Mouse (Mus musculus) granulocyte monocyte progenitor cell, adult 5-6 weeks (primary cell): Measurements from ENCODE around the gene Spop. TPM values are rescaled to one million over a fixed set of nuclear protein-coding genes. Genes with fewer than 3 reads are reported as not detected.
"Not testable (repeated sequence)": the region's sequence is repeated elsewhere in the genome, so short reads cannot be mapped to it uniquely, and the experiment has no call there.

Experiments used
- ATAC-seq: replicated peaks from 2 replicates; pipeline ENCODE4 v1.8.0; 2016; ENCODE audit warnings: mild to moderate bottlenecking, moderate TSS enrichment, inconsistent platforms; ENCODE audit not compliant: poor library complexity, severe bottlenecking
- total RNA-seq, 2 experiments: library from RNA; stranded (forward) in 1 of 2; stranded (reverse) in 1 of 2; fragments of 200-712, 200-1000 nt in 1 of 2; fragments of >200 nt in 1 of 2; fragmentation: Nextera tagmentation in 1 of 2; gene quantifications; 2 replicates each; pipeline ENCODE4 v1.2.3; 2014 to 2017

Spop gene
- total RNA-seq, 2 experiments from 2014 or later: 65.8 to 80.9 TPM

DNA sequence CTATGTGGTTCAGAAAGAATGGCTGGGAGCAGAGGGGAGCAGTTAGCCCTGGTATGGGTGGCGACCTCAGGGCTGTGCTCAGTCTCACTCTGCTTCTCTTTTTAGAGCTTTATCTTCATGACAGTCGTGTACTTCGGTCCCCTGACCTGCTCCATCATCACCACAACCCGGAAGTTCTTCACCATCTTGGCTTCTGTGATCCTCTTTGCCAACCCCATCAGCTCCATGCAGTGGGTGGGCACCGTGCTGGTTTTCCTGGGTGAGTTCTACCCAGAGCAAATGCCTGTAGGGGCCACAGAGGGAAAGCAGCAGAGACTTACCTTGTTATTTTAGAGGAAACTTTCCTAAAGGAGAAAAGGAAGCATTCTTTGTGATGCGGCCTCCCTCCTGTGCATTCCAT lies 23.5 kb upstream of the Spop start:
- no peak for ATAC-seq

DNA sequence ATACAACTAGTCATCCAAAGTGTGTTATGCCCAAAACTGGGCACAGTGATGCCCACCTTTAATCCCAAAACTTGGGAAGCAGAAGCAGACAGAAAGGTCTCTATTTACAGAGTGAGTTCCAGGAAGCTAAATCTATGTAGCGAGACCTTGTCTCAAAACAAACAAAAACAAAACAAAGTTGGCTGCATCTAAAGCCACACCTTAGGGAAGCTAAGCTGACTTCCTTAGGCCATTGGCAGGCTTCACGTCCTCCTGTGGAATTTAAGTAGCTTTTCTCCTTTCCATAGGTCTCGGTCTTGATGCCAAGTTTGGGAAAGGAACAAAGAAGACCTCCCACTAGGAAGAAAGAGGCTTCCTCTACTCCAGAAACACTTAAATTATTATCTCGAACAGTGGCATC lies 22.7 kb upstream of the Spop start:
- ATAC-seq: no peak

GRCm38 (mm10) chr11:95391743-95392142 lies 22.1 kb upstream of the Spop start:
- no peak for ATAC-seq

GRCm38 (mm10) chr11:95392223-95392667 lies 21.6 kb upstream of the Spop start:
- no peak for ATAC-seq

- ATAC-seq: no peak
Observed at GRCm38 (mm10) chr11:95392708-95393499, 21.0 kb upstream of the Spop start.

- ATAC-seq: no peak
Observed at GRCm38 (mm10) chr11:95393500-95393816, 20.4 kb upstream of the Spop start.

DNA sequence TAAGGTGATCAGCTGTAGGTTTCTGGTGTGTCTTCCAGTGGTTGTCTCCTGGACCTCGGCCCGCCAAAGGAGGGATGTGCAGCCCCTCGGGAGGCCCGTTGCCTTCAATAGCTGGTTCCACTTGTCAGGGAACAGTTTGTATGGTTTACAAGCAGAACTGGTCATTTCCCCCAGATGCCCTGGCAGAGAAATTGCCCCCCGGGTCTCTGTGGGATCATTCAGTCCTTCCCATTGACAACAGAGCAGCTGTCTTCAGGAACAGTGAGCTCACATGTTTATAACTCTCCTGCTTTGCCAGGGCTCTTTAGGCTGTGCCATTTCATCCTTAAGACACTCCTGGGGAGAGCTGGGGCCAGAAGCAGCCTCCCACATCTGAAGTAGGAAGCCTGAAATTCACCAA lies 19.8 kb upstream of the Spop start:
- ATAC-seq: no peak

GRCm38 (mm10) chr11:95396548-95396947 lies 17.3 kb upstream of the Spop start:
- ATAC-seq: no peak

DNA sequence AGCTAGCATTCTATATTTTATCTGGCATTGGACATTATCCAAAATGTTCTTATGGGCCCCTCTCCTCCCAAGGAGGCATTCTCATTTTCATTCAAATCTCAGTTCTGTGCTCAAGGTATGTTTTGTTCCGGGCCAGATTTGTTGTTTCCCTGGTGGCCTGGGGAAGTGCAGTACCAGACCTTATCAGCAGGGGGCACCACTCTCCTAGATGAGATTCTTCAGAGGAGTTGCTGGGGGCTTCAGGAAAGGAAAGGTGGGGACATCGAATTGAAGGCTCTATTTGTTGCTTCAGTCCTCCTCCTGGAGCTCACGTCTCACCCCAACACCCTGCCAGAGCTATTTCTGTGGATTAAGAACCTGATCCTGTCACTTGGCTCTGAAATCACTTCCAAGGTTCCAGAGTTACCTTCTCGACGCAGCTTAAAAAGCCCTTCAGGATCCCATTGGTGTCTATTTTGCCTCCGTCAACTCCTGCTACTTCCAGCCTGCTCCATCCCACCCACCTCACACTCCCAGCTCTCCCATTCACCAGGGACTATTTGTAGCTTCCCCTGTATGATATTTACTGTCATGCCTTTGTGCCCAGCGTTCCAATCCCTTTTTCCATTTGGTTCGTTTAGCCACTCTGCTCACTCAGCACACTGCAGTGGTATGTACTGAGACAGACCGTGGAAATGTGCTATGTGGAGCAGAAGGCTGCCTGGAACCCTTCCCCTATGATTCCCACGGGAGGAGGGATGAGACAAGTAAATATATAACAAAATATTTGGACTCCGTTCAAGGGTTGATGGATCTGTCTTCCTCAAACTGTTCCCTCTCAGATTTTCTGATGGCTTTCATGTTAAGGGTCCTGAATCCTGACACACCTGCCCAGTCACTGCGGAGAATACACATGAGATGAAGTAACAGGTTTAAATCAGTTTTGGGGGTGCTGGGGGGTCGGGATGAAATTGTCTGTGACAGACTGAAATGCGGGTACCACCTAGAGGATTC lies 15.7 kb upstream of the Spop start:
- ATAC-seq: peak; percentile 73

GRCm38 (mm10) chr11:95399520-95400020 lies 14.3 kb upstream of the Spop start:
- no peak for ATAC-seq

DNA sequence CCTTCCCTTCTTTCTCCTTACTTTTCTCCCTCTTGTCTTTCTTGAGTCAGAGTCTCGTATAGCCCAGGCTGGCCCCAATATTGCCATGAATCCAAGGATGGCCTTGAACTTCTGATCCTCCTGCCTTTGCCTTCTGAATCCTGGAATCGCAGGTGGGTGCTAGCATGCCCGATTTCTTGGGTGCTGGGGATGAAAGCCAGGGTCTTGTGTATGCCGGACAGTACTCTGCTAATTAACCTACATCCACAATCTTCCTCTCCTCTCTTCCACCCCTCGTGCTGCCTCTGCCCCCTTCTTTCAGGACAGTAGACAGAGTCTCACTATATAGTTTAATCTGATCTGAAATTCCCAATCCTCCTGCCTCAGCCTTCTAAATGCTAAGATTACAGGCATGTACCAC lies 12.3 kb upstream of the Spop start:
- no peak for ATAC-seq

GRCm38 (mm10) chr11:95402196-95402595 lies 11.7 kb upstream of the Spop start:
- ATAC-seq: no peak

DNA sequence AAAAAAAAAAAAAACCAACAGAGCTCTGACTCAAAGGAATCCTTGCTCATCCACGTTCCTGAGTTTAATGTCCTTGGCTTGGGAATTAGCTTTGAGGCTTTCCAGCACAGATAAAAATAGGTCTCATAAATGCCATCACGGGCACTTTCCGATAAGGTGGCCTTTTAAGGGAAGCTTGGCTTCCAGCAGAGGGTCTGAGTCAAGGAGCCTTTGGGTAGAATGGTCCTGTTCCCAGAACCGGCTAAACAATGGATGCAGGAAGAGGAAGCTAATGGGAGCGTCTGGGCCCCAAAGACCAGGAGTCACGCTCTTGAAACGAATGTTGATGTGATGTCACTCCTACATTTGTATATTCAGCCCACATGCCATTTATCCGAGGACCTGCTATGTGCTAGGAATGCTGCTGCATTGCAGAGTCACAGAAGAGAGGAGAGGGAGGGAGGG lies 11.2 kb upstream of the Spop start:
- ATAC-seq: no peak

DNA sequence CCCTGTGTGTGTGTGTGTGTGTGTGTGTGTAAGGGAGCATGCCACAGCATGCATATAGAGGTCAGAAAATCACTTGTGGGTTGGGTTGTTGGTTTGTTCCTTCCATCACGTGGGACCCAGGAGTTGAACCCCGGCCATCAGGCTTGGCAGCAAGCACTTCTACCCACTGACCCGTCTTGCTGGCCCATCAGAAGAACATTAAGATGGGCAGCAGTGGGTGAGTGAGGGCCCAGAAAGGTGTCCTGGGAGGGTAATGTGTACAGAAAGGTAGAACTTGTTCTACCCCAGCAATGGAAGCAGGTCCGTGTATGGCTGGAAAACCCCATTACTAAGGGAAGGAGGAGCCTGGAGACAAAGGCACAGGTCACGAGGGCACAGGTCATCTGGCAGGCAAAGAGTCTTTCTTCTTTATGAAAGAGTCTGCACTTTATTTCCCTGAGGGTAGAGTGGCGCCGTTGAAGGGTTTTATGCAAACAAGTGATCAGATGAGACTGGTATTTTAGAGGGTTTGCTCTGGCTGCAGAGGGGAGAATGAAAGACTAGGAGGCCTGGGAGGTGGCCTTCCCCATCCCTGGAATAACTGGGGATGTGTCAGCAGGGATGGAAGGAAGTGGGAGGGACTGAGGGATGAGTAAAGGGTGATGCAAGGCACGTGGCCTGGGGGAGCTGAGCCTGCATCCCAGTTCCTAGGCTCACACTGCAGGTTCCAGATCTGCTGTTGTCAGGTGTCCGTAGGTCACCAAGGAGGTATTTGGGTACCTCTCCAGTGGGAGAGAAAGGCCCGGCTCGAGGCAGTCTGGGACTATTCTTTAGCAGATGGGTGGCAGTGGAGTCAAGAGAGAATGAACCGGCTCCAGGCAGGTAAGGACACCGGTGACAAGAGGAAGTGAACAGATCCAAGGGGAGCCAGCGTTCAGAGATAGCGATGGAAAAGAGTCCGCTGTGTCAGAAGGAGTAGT lies 10.2 kb upstream of the Spop start:
- no peak for ATAC-seq

DNA sequence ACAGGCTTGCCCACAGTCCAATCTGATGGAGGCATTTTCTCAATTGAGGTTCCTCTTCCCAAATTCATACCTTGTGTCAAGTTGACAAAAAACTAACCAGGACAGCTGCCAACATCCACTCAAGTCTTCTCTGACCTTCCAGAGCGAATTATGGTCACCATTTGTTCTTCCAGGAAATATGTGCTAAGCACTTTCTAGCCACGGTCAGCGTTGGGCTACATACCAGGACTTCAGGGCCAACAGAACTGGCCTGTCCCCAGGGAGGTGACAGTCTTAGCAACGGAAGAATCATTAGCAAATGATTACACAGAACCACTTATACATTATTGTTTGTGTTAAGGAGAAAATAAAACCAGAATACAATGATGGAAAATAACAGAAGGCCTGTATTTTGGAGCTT lies 8.1 kb upstream of the Spop start:
- no peak for ATAC-seq

GRCm38 (mm10) chr11:95406398-95406797 lies 7.5 kb upstream of the Spop start:
- ATAC-seq: not testable (repeated sequence)

DNA sequence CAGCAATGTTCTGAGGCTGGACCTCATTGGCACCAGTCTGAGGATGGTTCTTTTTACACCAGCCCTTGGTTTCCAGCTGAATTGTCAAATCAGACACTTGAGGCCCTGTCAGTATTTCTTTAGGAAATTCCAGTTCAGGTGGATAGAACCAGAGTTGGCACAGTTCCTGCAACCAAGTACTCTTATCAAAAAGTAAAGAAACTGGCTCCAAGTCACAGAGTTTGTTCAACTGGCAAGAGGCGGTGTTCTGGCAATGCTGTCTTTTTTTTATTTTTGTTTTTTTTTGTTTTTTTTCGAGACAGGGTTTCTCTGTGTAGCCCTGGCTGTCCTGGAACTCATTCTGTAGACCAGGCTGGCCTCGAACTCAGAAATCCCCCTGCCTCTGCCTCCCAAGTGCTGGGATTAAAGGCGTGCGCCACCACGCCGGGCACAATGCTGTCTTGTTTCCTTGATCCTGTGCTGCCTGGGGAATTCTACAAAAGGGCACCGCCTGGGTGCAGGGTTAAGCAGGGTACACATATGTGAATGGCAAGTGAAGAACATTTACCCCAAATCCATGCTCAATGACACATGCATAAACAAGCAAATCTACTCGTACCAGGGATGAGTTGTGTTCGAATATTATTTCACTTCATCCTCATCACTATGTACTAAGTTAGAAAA lies 4.3 kb upstream of the Spop start:
- no peak for ATAC-seq

- no peak for ATAC-seq
Observed at GRCm38 (mm10) chr11:95411453-95412013, 2.3 kb upstream of the Spop start.

DNA sequence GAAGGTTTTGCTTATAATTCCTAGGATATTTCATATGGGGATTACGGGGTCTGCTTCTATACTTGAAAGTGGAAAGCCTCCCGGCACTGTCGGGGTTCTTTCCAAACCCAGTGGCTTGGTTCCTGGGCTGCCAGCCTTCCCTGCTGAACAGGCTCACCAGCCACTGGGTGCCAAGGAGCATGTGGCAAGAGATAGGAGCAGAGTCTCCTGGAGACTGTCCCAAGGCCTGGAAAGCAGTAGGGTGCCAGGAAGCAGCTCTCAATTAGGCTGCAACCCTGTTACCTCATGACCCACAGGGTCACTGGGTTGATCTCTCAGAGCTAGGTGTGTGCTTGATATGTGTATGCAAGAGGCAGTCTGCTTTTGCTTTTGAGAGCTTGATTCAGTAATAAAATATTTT lies 1.3 kb upstream of the Spop start:
- no peak for ATAC-seq
